Mouse (Mus musculus): Measurements from ENCODE around the gene Gm8024.
"Not testable (repeated sequence)": the region's sequence is repeated elsewhere in the genome, so short reads cannot be mapped to it uniquely, and the experiment has no call there.

GRCm38 (mm10) chr14:42542316-42543169 is 18.5 kb upstream of the Gm8024 start:
- not testable (repeated sequence) for TF ChIP-seq POLR2A (IDR thresholded peaks at IDR 0.05; ENCODE audit: borderline replicate concordance, insufficient read depth, low read length); CTCF (IDR thresholded peaks at IDR 0.05; ENCODE audit: borderline replicate concordance, insufficient read depth, low read depth, low read length)
